Mouse (Mus musculus) layer of hippocampus, adult 11-12 months (tissue): ENCODE measurements around the gene Prkaca.
"Not testable (repeated sequence)": the region's sequence is repeated elsewhere in the genome, so short reads cannot be mapped to it uniquely, and the experiment has no call there.

Experiments used
- DNase-seq: peaks from one replicate; pipeline ENCODE4 v3.0.0; 2022; ENCODE audit warnings: low spot score

Prkaca gene

GRCm38 (mm10) chr8:84002957-84003611, 30.3 kb downstream of the Prkaca start:
- DNase-seq = no peak

GRCm38 (mm10) chr8:84003612-84004246, 30.9 kb downstream of the Prkaca start:
- DNase-seq = no peak

DNA sequence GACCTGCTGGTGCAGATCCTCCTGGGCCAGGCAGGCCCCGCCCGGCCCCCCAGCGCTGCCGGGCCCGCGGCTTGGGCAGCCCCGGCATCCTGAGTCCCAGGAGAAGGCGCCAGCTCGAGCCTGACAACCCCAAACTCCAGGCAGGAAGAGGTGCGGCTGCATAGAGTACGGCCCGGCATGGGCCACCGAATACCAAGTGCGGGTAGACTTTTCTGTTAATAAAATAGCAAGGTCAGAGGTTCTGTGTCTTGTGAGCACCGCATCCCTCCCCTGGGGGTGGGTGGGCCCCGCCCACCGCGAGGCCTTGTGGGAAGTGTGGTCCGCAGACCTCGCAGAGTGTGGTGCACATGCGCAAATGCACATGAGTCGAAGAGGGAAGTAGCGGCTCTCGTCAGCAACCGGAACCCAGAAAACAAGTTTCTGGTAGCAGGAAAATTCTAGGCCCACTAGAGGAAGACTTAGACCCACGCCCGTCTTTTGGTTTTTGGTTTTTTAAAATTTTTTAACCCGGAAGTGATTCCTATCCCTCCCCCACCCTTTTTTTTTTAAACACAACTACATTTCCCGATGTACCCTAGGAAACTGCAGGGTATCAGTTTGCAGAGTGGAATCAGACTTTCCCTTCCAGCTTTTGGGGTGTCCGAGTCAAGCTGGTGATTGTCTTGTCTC, 31.9 kb downstream of the Prkaca start:
- peak; percentile 95 for DNase-seq

DNA sequence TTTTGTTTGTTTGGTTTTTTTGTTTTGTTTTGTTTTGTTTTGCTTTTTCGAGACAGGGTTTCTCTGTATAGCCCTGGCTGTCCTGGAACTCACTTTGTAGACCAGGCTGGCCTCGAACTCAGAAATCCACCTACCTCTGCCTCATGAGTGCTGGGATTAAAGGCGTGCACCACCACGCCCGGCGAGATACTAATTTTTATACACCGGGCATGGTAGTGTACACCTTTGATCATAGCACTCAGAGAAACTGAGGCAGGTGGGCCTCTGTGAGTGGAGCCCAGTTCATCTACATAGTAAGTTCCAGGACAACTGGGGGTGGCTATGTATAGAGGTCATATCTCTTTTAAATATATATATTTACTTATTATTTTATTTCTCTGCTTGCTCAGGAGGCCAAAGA, 32.7 kb downstream of the Prkaca start:
- DNase-seq = not testable (repeated sequence)

GRCm38 (mm10) chr8:84008362-84008761, 35.6 kb downstream of the Prkaca start:
- DNase-seq = no peak

DNA sequence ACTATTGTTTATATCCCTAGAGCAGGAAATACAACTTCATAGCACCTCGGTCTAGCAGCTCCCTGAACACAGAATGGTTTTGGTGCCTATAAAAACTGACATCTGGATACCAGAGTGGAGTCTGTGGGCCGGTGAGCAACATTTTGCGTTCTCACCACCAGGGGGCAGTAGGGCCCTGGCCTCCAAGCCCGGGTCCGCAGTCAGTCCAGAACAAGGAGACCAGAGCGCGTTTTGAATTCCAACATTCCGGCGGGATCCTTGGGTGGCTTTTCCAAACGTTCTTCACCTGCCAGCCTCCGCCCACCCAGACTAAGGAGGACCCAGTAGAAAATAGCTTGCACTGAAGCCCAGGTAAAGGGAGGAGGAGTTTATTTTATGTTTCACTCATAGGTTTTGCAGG, 37.1 kb downstream of the Prkaca start:
- peak; percentile 86 for DNase-seq

- DNase-seq = peak; percentile 65
Measured at GRCm38 (mm10) chr8:84010625-84011611, 38.1 kb downstream of the Prkaca start.

- DNase-seq = no peak
Measured at GRCm38 (mm10) chr8:84011705-84012498, 39.1 kb downstream of the Prkaca start, which contains the start of gene 2210011C24Rik. 2210011C24Rik (minus strand) TSS chr8:84012171.

- no peak for DNase-seq
Measured at GRCm38 (mm10) chr8:84012499-84013165, 39.8 kb downstream of the Prkaca start.

GRCm38 (mm10) chr8:84015833-84016232, 43.0 kb downstream of the Prkaca start:
- DNase-seq = no peak

GRCm38 (mm10) chr8:84019738-84020137, 46.9 kb downstream of the Prkaca start:
- DNase-seq = no peak

GRCm38 (mm10) chr8:84021096-84021495, 48.3 kb downstream of the Prkaca start, which contains the start of gene Palm3:
Palm3 (plus strand) TSS chr8:84021471.
- DNase-seq = no peak

DNA sequence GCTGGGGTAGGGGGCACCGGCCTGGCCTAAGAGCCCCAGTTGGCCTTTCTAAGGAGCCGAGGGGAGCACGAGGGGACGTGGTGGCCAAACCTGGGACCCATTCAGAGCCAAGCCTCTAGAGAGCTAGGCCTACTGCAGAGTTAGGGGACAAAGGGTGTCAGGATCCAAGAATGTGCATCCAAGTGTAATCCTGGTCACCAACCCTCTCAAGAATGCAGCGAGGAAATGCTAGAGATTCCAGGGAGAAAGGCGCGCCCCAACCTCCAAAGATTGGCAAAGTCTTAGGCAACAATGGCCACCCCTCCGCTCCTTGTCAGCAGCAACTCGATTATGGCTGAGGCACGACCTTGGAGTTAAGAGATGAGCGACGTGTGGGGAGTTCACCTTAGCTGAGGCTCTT, 48.8 kb downstream of the Prkaca start:
- no peak for DNase-seq

GRCm38 (mm10) chr8:84023085-84023484, 50.3 kb downstream of the Prkaca start:
- no peak for DNase-seq

GRCm38 (mm10) chr8:84023631-84024030, 50.8 kb downstream of the Prkaca start:
- DNase-seq = no peak

DNA sequence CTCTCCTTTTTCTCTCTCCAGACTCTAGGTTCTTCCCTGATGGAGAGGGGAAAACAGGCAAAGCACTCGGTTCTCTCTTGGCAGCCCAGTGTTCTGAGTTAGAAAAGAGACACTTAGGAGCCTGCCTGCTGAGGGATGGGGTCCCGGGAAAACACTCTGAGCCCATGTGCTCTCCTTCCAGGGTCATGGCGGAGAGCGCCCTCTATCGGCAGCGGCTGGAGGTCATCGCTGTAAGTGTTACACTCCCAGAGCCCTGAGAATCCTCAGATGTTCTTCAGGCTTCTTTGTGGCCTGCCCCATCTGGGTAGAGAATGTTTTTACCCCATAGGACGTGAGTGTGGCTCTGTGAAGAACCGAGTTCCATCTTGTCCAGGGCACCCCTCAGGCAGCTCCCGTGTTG, 51.4 kb downstream of the Prkaca start:
- DNase-seq = no peak

GRCm38 (mm10) chr8:84025863-84026262, 53.1 kb downstream of the Prkaca start:
- no peak for DNase-seq

DNA sequence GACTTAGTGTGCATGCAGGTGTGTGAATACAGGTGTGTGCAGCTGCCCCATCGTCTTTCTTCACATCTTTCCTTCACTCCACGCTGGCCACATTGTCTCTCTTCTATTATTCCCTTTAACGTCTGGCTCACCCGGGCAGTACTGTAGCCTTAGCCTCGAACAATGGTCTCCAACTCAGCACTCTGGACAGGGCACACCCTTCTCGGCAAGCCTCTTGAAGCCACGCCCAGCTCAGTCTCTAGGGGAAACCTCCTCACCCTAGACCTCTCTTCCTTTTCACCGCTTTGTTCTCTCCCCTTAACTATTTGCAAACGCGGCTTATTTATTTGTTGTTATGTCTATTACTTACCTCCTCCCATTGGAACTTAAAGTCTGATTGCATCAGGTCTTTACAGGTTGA, 54.7 kb downstream of the Prkaca start:
- no peak for DNase-seq

DNA sequence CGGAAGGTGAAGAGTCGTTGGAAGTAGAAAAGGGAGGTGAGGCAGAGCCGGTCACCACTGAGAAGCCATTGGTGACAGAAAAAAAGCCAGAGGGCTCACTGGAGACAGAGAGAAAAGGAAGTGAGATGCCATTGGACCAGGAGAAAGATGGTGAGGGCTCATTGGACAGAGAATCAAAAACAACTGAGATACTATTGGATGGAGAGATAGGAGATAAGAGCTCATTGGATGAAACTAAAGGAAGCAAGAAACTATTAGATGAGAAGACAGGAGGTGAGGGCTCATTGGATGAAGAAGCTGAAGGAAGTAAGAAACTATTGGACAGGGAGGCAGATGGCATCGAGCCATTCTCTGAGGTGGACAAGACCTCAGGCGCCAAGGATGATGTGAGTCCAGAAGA, 56.5 kb downstream of the Prkaca start:
- no peak for DNase-seq

DNA sequence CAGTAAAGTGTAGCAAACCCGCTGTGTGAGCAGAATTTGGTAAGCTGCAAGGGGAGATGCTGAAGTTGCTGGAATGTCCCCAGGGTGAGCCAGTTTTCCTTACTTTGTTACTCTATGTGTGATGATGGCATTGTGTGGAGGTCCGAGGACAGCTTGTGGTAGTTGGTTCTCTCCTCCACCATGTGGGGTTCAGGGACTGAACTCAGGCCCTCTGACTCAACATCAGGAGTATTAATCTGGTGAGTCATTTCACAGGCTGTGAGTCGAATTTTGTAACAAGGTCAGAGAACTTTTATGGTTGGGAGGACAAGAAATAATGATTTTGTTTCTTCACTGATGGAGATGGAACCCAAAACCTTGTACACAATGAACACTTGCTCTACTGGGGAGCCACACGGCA, 60.0 kb downstream of the Prkaca start:
- no peak for DNase-seq

DNA sequence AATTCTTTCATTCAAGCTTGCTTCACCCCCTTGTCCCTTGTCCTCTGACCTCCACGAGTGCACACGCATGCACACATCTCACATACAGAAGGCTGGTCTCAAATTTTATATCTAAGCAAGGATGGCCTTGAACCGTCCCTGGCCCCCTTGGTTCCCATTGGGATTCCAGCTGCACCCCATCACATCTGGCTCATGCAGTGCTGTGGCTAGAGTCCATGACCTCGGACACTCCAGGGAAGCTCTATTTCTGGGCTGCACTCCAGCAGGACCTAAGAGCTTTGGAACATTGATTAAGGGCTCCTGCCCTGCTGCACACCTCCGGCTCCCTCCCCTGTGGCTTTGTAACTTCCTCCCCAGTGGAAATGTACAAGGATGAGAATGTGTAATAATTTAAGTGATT, 65.2 kb downstream of the Prkaca start:
- DNase-seq = no peak
